Mouse (Mus musculus): Measurements from ENCODE around the gene Wbp1l.
"Not testable (repeated sequence)": the region's sequence is repeated elsewhere in the genome, so short reads cannot be mapped to it uniquely, and the experiment has no call there.

The Wbp1l gene

DNA sequence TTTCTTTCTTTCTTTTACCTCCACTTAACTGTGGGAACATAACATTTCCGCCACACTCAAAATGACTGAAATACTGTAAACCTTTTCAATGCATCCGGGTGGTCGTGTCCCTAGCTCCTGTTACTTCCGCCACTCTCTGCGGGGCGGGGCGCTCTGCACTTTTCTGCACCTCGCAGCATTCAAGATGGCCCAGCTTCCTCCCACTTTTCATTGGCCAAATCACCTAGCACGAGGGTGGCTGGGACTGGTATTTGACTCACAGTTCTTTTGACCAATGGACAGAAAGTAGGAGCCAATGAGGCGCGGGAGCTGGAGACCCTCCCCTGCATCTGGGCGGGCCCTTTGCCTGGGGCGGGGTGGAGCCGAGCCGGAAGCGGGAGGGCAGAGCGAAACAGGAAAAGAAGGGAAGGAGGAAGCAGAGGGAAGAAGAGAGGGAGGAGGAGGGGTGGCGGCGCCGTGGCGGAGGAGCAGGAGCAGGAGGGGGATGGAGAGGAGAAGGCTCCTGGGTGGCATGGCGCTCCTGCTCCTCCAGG is at the start of gene Wbp1l:
Wbp1l (plus strand) TSS at position 365 of the 533 bp plus-strand sequence.
- ATAC-seq (ENCODE audit: insufficient number of reproducible peaks, low FRiP score, low TSS enrichment), result peak; percentile 100

DNA sequence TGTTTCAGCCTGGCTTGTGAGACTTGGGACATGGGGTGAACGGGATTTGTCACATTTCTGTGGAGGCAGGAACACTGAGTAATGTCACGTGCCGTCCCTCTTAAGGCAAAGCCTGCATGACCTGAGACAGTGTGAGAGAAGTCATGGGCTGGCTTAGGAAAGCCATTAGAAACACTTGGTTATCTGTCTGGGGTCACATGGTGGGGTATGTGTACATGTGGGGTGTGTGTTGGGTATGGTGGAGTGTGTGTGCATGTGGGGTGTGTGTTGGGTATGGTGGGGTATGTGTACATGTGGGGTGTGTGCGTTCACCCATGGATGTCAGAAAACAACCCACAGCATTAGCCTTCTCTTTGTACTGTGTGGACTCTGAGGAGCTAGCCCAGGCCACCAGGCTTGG is 48.5 kb upstream of the Wbp1l start:
- ATAC-seq (ENCODE audit: insufficient number of reproducible peaks, low FRiP score, low TSS enrichment), result no peak

- no peak for ATAC-seq (ENCODE audit: insufficient number of reproducible peaks, low FRiP score, low TSS enrichment)
Observed at GRCm38 (mm10) chr19:46552496-46552895, 46.4 kb upstream of the Wbp1l start.

GRCm38 (mm10) chr19:46553541-46553955 is 45.3 kb upstream of the Wbp1l start:
- no peak for ATAC-seq (ENCODE audit: insufficient number of reproducible peaks, low FRiP score, low TSS enrichment)

- no peak for ATAC-seq (ENCODE audit: insufficient number of reproducible peaks, low FRiP score, low TSS enrichment)
Observed at GRCm38 (mm10) chr19:46558009-46558408, 40.9 kb upstream of the Wbp1l start.

DNA sequence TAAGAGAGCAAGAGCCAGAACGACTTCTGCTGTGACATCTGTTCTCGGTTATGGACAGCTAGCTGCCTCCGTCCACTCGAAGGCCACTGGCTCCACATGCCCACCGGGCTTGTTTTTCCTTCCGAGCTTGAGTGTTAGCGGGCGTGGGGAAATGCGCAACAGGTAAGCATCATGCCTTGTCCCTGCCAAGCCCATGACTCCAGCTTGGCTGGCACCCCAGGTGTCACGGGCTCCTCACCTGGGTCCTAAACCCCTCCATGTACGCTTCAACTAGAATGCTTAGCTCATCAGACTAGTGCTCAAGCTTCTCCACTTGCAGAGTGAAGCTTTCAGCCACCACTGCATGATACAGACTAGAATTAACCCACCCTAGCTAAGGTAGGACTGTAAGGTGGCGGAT is 40.3 kb upstream of the Wbp1l start:
- no peak for ATAC-seq (ENCODE audit: insufficient number of reproducible peaks, low FRiP score, low TSS enrichment)

DNA sequence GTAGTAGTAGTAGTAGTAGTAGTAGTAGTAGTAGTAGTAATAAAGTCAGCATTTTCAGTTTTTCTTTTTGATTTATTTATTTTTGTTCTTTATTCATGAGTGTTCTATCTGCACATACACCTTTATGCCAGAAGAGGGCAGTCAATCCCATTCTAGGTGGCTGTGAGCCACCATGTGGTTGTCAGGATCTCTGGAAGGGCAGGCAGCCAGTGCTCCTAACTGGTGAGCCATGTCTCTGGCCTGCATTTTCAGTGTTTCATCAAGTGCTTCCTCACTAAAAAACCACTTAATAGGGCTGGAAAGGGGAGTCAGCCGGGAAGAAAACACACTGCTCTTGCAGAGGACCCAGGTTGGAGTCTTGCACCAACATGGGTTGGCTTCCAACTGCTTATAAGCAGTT is 36.8 kb upstream of the Wbp1l start:
- no peak for ATAC-seq (ENCODE audit: insufficient number of reproducible peaks, low FRiP score, low TSS enrichment)

DNA sequence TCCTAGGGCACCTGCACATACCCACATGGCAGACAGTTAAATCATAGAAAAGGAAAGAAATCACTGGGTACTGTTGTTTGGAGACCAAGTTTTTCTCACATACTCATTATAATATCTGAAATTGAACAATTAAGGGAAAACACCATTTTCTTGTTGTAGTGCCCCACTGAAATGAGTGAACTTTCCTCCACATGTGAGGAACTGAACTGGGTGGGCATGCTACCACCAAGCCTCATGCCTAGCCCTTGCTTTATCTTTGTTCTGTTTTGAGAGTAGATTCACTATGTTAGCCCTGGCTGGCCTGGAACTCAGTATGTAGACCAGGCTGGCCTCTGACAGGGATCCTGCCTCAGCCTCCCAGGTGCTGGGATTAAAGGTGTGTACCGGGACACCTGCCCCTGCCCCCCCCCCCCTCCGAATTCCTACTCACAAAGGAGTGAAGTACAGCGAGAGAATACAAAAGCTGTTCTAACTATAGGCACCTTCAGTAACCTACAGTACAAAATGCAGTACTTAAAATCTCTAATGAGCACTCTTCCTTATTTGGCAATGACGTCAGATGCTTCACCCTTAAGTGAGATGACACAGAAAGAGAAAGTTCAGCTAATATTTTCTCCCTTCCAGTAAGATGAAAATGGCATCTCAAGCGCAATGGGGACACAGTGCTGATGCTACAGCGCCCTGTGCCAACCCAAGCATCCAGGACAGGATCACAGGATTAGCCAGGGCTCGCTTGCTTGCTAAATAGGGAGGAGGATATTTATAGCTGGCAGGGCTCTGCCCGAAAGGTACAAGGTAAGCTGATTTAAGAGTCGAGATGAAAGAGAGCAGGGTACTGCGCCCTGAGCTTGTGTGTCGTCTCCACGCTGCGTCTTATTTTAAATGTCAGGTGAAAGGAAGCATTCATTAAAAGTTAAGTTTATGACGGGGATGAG is 36.0 kb upstream of the Wbp1l start:
- peak; percentile 79 for ATAC-seq (ENCODE audit: insufficient number of reproducible peaks, low FRiP score, low TSS enrichment)

GRCm38 (mm10) chr19:46563603-46564002 is 35.3 kb upstream of the Wbp1l start:
- ATAC-seq (ENCODE audit: insufficient number of reproducible peaks, low FRiP score, low TSS enrichment), result no peak

- ATAC-seq (ENCODE audit: insufficient number of reproducible peaks, low FRiP score, low TSS enrichment), result no peak
Observed at GRCm38 (mm10) chr19:46564043-46564462, 34.8 kb upstream of the Wbp1l start.

GRCm38 (mm10) chr19:46571211-46571877 is 27.5 kb upstream of the Wbp1l start:
- ATAC-seq (ENCODE audit: insufficient number of reproducible peaks, low FRiP score, low TSS enrichment), result not testable (repeated sequence)

- ATAC-seq (ENCODE audit: insufficient number of reproducible peaks, low FRiP score, low TSS enrichment), result no peak
Observed at GRCm38 (mm10) chr19:46571878-46572244, 27.0 kb upstream of the Wbp1l start.

- peak; percentile 5; the same call in 1 of the 2 replicates for ATAC-seq (ENCODE audit: insufficient number of reproducible peaks, low FRiP score, low TSS enrichment)
Observed at GRCm38 (mm10) chr19:46572548-46572947, 26.3 kb upstream of the Wbp1l start.

DNA sequence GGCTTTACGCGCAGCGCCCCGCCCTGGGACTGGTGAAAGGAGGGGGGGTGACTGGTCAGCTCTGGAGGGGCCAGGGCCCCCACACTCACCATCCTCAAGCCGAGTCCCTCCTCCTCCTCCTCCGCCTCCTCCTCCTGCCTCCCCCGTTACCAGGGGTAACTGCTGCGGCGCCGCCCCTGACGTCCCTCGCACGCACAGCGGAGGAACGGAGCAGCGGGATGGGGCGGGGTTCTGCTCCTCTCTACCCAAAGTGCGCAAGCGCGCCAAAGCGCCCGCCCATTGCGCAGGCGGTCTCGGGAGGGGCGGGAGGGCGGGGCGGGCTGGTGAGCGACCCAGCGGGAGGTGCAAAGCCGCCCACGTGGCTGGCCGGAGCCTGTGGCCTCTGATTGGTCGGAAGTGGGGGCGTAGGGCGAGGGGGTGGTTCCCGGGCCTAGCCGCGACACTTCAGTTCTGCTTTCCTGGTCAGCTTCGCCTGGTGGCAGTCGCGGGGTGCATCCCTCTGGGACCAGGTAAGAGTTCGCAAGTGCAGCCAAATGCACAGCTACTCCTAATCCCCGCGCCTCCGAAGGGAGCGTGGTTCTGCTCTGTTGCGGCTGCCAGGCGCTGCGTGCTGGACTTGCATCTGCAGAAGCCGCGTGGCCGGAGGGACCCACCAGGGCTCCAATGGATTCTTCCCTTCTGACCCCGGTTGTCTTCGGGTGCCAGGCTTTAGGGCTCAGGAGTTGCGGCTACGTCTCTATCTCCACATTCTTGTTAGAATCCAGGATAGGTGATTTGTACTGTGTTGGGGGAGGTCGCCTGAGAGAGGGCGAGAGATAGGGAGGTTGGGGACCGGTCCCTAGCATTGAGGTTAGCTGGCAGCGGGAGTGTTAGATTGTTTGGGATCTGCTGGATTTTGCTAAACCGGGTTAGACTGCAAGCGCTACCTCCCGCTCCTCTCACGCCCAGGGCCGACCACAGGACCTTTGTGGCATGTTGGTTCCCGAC is 25.6 kb upstream of the Wbp1l start, which contains the start of the genes Arl3 and Sfxn2:
Arl3 (minus strand) TSS at position 248 of the 987 bp plus-strand sequence.
Sfxn2 (plus strand) TSS at position 415 of the 987 bp plus-strand sequence.
- ATAC-seq (ENCODE audit: insufficient number of reproducible peaks, low FRiP score, low TSS enrichment), result peak; percentile 92

- ATAC-seq (ENCODE audit: insufficient number of reproducible peaks, low FRiP score, low TSS enrichment), result no peak
Observed at GRCm38 (mm10) chr19:46573990-46574389, 24.9 kb upstream of the Wbp1l start.

- ATAC-seq (ENCODE audit: insufficient number of reproducible peaks, low FRiP score, low TSS enrichment), result no peak
Observed at GRCm38 (mm10) chr19:46575196-46575595, 23.7 kb upstream of the Wbp1l start.

- ATAC-seq (ENCODE audit: insufficient number of reproducible peaks, low FRiP score, low TSS enrichment), result peak; percentile 76
Observed at GRCm38 (mm10) chr19:46587823-46588508, 10.9 kb upstream of the Wbp1l start.

- ATAC-seq (ENCODE audit: insufficient number of reproducible peaks, low FRiP score, low TSS enrichment), result no peak
Observed at GRCm38 (mm10) chr19:46591575-46591974, 7.3 kb upstream of the Wbp1l start.

DNA sequence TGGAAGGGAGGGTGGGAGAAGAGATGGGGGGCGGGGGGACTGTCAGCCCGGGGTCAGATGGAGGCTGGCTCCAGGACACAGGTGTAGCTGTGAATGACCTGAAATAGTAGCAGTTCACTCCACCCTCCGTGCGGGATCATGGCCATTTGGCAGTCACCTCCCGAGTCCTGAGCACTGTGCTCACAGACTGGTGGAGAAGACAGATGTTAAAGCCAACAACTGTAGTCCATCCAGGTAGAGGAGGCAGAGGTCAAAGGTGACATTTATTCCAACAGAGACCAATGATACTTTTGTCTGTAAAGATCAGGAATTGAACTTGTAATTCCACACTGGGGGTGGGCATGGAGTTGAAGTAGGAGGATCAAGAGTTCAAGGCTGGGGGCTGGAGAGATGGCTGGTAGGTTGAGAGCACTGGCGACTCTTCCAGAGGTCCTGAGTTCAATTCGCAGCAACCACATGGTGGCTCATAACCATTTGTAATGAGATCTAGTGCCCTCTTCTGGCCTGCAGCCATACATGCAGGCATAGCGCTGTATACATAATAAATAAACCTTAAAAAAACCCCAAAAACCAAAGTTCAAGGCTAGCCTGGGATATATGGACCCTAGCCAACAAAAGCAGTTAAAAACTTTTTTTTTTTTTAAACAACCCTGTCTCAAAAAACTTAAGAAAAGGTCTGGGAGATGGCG is 6.0 kb upstream of the Wbp1l start:
- no peak for ATAC-seq (ENCODE audit: insufficient number of reproducible peaks, low FRiP score, low TSS enrichment)
